14 mouse cellular contexts compared by ENCODE assay signal in genomic region chr6:33004607-33005006, GRCm38 (mm10). TPM values are rescaled to one million over a fixed set of nuclear protein-coding genes. Genes with fewer than 3 reads are reported as not detected.
DNase-seq lines count a peak whose midpoint lies in the region; ATAC-seq lines count a peak whose summit lies in the region.
"Had no signal": no experiment of that assay in that cellular context is flagged by ENCODE, and none has a peak within 500 bp of the region (broad histone marks: within the 10 kb centered on the region; RNA-seq: fewer than 3 reads in every experiment).

No protein-coding gene starts in this region.

- 0 out of 2 replicates have a peak, but pooled peaks cover 3% of the 10 kb centered on the region for H3K36me3 ChIP-seq in neural tube, embryonic 13.5 days
- peaks cover 3% of the 10 kb centered on the region; the same call in 1 of the 2 replicates for H3K36me3 ChIP-seq in neural tube, embryonic 15.5 days

- H3K9me3 ChIP-seq in neural tube, embryonic 13.5 days = no peaks in the 10 kb centered on the region
- H3K9me3 ChIP-seq in neural tube, embryonic 15.5 days (replicated peaks) = no peaks in the 10 kb centered on the region
- H3K9me3 ChIP-seq: G1E; heart, embryonic 10.5 days; megakaryocyte, embryonic 14.5 days had no signal

- 0 out of 2 replicates have a peak overlapping the region, but pooled peaks have one; percentile 3 for H3K27ac ChIP-seq in neural tube, embryonic 13.5 days (replicated peaks)
- no peak overlapping the region; the same call in 1 of the 2 replicates for H3K27ac ChIP-seq in neural tube, embryonic 15.5 days (replicated peaks)
- H3K27ac ChIP-seq: heart, embryonic 10.5 days had no signal

- no peak overlapping the region for H3K4me2 ChIP-seq in neural tube, embryonic 13.5 days
- no peak overlapping the region for H3K4me2 ChIP-seq in neural tube, embryonic 15.5 days

- DNase-seq in gastrocnemius, adult 18-20 months (ENCODE audit: low spot score) = peak; percentile 19
- no peak for DNase-seq in gastrocnemius, postnatal 10 days
- DNase-seq in cerebellum, adult 9-11 months = peak; percentile 58
- DNase-seq in lung, postnatal 36 days = no peak
- no peak for DNase-seq in thymus, postnatal 10 days (ENCODE audit: low spot score in 2 of 2)
- no peak for DNase-seq in adrenal gland, adult 2 months
- DNase-seq: adrenal gland, postnatal 36 days; liver; lung, adult 2 months had no signal

- H3K27me3 ChIP-seq in neural tube, embryonic 13.5 days = no peaks in the 10 kb centered on the region
- no peaks in the 10 kb centered on the region for H3K27me3 ChIP-seq in neural tube, embryonic 15.5 days (replicated peaks)
- H3K27me3 ChIP-seq: megakaryocyte, embryonic 14.5 days had no signal

- no peak overlapping the region for H3K4me3 ChIP-seq in neural tube, embryonic 13.5 days
- no peak overlapping the region for H3K4me3 ChIP-seq in neural tube, embryonic 15.5 days (replicated peaks)
- H3K4me3 ChIP-seq: heart, embryonic 10.5 days; megakaryocyte, embryonic 14.5 days had no signal

- no peak for ATAC-seq in neural tube, embryonic 13.5 days (ENCODE audit: low read depth)
- ATAC-seq in neural tube, embryonic 15.5 days (ENCODE audit: low FRiP score) = no peak

- WGBS in neural tube, embryonic 13.5 days = 78% methylated on average over 3 of the region's 3 CpGs
- 70% methylated on average over 3 of the region's 3 CpGs for WGBS in neural tube, embryonic 15.5 days

- H3K9ac ChIP-seq in neural tube, embryonic 13.5 days = no peak overlapping the region
- no peak overlapping the region for H3K9ac ChIP-seq in neural tube, embryonic 15.5 days (replicated peaks)

- peaks cover 13% of the 10 kb centered on the region; the same call in 1 of the 2 replicates for H3K4me1 ChIP-seq in neural tube, embryonic 13.5 days (replicated peaks)
- H3K4me1 ChIP-seq in neural tube, embryonic 15.5 days = peaks cover 9% of the 10 kb centered on the region

RNA-seq across cellular contexts. Expression of gene Chchd3, which starts 55.5 kb away (rescaled TPM):
- 100 to 1,000 TPM; 401 TPM for total RNA-seq in gastrocnemius, adult 18-20 months (2021)
- total RNA-seq in gastrocnemius, postnatal 10 days (2021) = 100 to 1,000 TPM; 287 to 317 TPM
- polyA plus RNA-seq in neural tube, embryonic 13.5 days (2015; fragmentation: Nextera tagmentation; extraction: Ambion mirVana) = 112 and 118 TPM in 2 replicates
- 104 and 120 TPM in 2 replicates for polyA plus RNA-seq in neural tube, embryonic 15.5 days (2015; fragmentation: Nextera tagmentation; extraction: Ambion mirVana)
- 100 to 1,000 TPM; 203 to 235 TPM for total RNA-seq in adrenal gland, adult 2 months (2021)
- polyA plus RNA-seq in adrenal gland, adult 2 months (2012; rRNA removed) = 139 and 158 TPM in 2 replicates

Comparison
In these comparisons a context has a peak if more than half of its experiments do, and no peak if none do; other contexts are left out.
1. DNase-seq: peak in gastrocnemius, adult 18-20 months (single experiment) and cerebellum, adult 9-11 months (single experiment); none in gastrocnemius, postnatal 10 days (single experiment), lung, postnatal 36 days (single experiment), thymus, postnatal 10 days (0 of 2) and adrenal gland, adult 2 months (single experiment).